Mouse (Mus musculus) heart, adult 2 months (tissue): Measurements from ENCODE around the gene Ppp1r21.

Experiments
- CTCF ChIP-seq: fragments of 200-600 bp; IDR thresholded peaks from 2 replicates; pipeline ENCODE4 v1.8.1; 2022; ENCODE audit warnings: antibody characterized with exemption, mild to moderate bottlenecking, moderate library complexity
- EP300 ChIP-seq: fragments of 200-500 bp; IDR thresholded peaks from 2 replicates; pipeline ENCODE4 v1.6.1; 2011; ENCODE audit warnings: low read depth, low read length, control low read depth; ENCODE audit not compliant: insufficient read depth
- POLR2A ChIP-seq: fragments of 200-500 bp; IDR thresholded peaks from 2 replicates; pipeline ENCODE4 v1.6.1; 2011; ENCODE audit warnings: mild to moderate bottlenecking, low read depth, low read length, control low read depth; ENCODE audit not compliant: insufficient read depth

- TF ChIP-seq CTCF (no peak), POLR2A (no peak), EP300 (no peak)
Measured at GRCm38 (mm10) chr17:88636076-88636475, 106.2 kb downstream of the Ppp1r21 start.
